Mouse (Mus musculus) thymus, adult 2 months (tissue): ENCODE measurements around the gene Trpc7.

ENCODE experiments used
- CTCF ChIP-seq: fragments of 200-500 bp; IDR thresholded peaks from 2 replicates; pipeline ENCODE4 v1.5.1; 2012; ENCODE audit warnings: mild to moderate bottlenecking, control low read depth, low read length, moderate library complexity, borderline replicate concordance; ENCODE audit not compliant: control insufficient read depth, poor library complexity, insufficient read depth; ENCODE audit errors: extremely low read depth
- POLR2A ChIP-seq: fragments of 200-500 bp; IDR thresholded peaks from 2 replicates; pipeline ENCODE4 v1.6.1; 2012; ENCODE audit warnings: mild to moderate bottlenecking, low read length, control low read depth, moderate library complexity; ENCODE audit not compliant: control insufficient read depth, poor library complexity, insufficient read depth; ENCODE audit errors: extremely low read depth

DNA sequence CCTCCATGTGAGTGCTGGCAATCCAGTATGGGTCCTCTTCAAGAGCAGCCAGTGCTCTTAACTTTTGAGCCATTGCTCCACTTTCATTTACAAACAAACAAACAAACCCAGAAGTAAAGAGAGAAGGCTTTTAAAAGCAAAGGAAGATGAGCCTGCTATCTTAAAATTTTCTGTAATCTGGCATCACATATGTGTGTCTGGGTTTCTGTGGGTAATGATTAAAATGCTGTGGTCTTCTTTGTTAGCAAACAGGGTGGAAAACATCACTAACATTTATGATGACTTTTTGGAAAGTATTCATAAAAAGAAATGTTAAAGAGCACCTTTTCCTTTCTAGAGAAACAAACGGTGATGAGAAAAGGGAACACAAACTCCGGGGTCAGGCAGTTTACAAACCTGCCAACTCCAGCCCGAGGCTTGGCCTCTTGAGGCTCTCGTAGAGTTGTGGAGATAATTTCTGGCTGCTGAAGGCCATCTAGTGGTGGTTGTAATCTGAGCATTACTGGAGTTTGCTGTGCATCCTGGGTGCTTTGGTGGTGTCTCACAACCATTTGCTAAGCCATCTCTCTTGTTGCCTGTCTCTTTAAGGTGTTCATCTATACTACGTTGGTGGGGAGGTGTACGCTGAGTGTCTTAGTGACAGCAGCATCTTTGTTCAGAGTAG, 160.4 kb downstream of the Trpc7 start:
- TF ChIP-seq POLR2A, result no peak
- no peak for TF ChIP-seq CTCF
